Mouse (Mus musculus) hindbrain, postnatal 0 days (tissue): ENCODE results near the gene Gm48551. TPM values are rescaled to one million over a fixed set of nuclear protein-coding genes. Genes with fewer than 3 reads are reported as not detected.

ENCODE experiments used
- ATAC-seq: fragments of 200-750 bp; cut with Nextera tagmentation; 2 replicates; pipeline ENCODE4 v1.8.0; 2017; ENCODE audit warnings: mild to moderate bottlenecking, moderate TSS enrichment, moderate library complexity
- DNase-seq: peaks from one replicate; pipeline ENCODE4 v3.0.0-alpha.2; 2015; ENCODE audit warnings: low spot score
- H3K27ac ChIP-seq: fragments of 300-500 bp; sonication (generic); 2 replicates; pipeline ENCODE4 v1.5.1; 2014; ENCODE audit warnings: mild to moderate bottlenecking
- H3K27me3 ChIP-seq: fragments of 300-500 bp; sonication (generic); 2 replicates; pipeline ENCODE4 v1.6.1; 2014; ENCODE audit warnings: low read length, mixed read lengths; ENCODE audit not compliant: insufficient read depth
- H3K36me3 ChIP-seq: fragments of 300-500 bp; sonication (generic); 2 replicates; pipeline ENCODE4 v1.6.1; 2014; ENCODE audit warnings: low read length, mixed read lengths; ENCODE audit not compliant: insufficient read depth
- H3K4me1 ChIP-seq: fragments of 300-500 bp; sonication (generic); 2 replicates; pipeline ENCODE4 v1.6.1; 2014; ENCODE audit warnings: antibody characterized with exemption, low read length, mixed read lengths; ENCODE audit not compliant: insufficient read depth
- H3K4me2 ChIP-seq: fragments of 300-500 bp; sonication (generic); 2 replicates; pipeline ENCODE4 v1.6.1; 2014; ENCODE audit warnings: low read depth, mild to moderate bottlenecking, low read length, moderate library complexity, mixed read lengths
- H3K4me3 ChIP-seq: fragments of 300-500 bp; sonication (generic); 2 replicates; pipeline ENCODE4 v1.5.1; 2014; ENCODE audit warnings: low read length
- H3K9ac ChIP-seq: fragments of 300-500 bp; sonication (generic); replicated peaks from 2 replicates; pipeline ENCODE4 v1.6.1; 2014; ENCODE audit warnings: mild to moderate bottlenecking, low read length, moderate library complexity, mixed read lengths
- H3K9me3 ChIP-seq: fragments of 300-500 bp; sonication (generic); 2 replicates; pipeline ENCODE4 v1.6.1; 2016; ENCODE audit warnings: low read length, mixed read lengths
- CTCF ChIP-seq: IDR thresholded peaks from 2 replicates; pipeline ENCODE4 v1.5.1; 2016; ENCODE audit warnings: antibody characterized with exemption, control low read depth, low read depth
- WGBS: fragments of 180-500 bp; shearing (Covaris S2); extraction: QIAGEN DNeasy Blood & Tissue Kit; methylation state at CpG from one replicate; pipeline ENCODE4 v1.1.7; 2014; 5-methylcytosine and 5-hydroxymethylcytosine counted together
- polyA plus RNA-seq: library from polyadenylated mRNA; unstranded; fragments of >200 nt; fragmentation: Nextera tagmentation; extraction: Ambion mirVana; gene quantifications from 2 replicates; pipeline ENCODE4 v1.2.1, GENCODE M21; 2015
- total RNA-seq: library from RNA; depleted of rRNA; stranded (reverse); fragments of >200 nt; gene quantifications from 2 replicates; pipeline ENCODE4 v1.2.3, GENCODE M21; 2014

Gm48551 gene
- total and polyA plus RNA-seq, 2 experiments from 2014 or later: 3.3 to 5.3 TPM

- Histone ChIP-seq H3K4me2 (peak within 1 kb of the TSS; percentile 60), H3K4me3 (peak within 1 kb of the TSS; percentile 35), H3K27ac (no peak within 1 kb of the TSS), H3K4me1 (no peaks in the 10 kb centered on the region), H3K27me3 (peaks cover 28% of the 10 kb centered on the region; the same call in 1 of the 2 replicates), H3K9me3 (no peaks in the 10 kb centered on the region), H3K36me3 (no peaks in the 10 kb centered on the region), H3K9ac (peak within 1 kb of the TSS; percentile 47; the same call in 1 of the 2 replicates)
- TF ChIP-seq CTCF: no peak
- no peak for DNase-seq
- 7% methylated on average over 49 of the region's 67 CpGs for WGBS
- no peak for ATAC-seq
Observed at GRCm38 (mm10) chr10:81342686-81343505, 41.4 kb upstream of the Gm48551 start, which contains the start of gene Gipc3. Gene Gipc3 (minus strand): TSS chr10:81343266.

GRCm38 (mm10) chr10:81344421-81345161 lies 39.7 kb upstream of the Gm48551 start:
- H3K4me1 ChIP-seq: peaks cover 5% of the 10 kb centered on the region
- 49% methylated on average over 8 of the region's 8 CpGs for WGBS
- no peaks in the 10 kb centered on the region for H3K36me3 ChIP-seq
- H3K9me3 ChIP-seq: no peaks in the 10 kb centered on the region
- DNase-seq (no peak), ATAC-seq (no peak)
- peak; percentile 54 for TF ChIP-seq CTCF
- H3K27ac ChIP-seq: no peak overlapping the region
- peaks cover 31% of the 10 kb centered on the region; the same call in 1 of the 2 replicates for H3K27me3 ChIP-seq
- no peak overlapping the region for H3K4me2 ChIP-seq
- H3K9ac ChIP-seq: no peak overlapping the region
- H3K4me3 ChIP-seq: no peak overlapping the region

GRCm38 (mm10) chr10:81345162-81345534 lies 39.1 kb upstream of the Gm48551 start:
- no peaks in the 10 kb centered on the region for H3K36me3 ChIP-seq
- no peak overlapping the region for H3K9ac ChIP-seq
- 86% methylated on average over 4 of the region's 4 CpGs for WGBS
- no peaks in the 10 kb centered on the region for H3K9me3 ChIP-seq
- H3K27me3 ChIP-seq: peaks cover 31% of the 10 kb centered on the region; the same call in 1 of the 2 replicates
- no peak for ATAC-seq
- H3K4me3 ChIP-seq: no peak overlapping the region
- no peak overlapping the region for H3K4me2 ChIP-seq
- no peak overlapping the region for H3K27ac ChIP-seq
- no peak for DNase-seq
- no peak for TF ChIP-seq CTCF
- H3K4me1 ChIP-seq: peaks cover 9% of the 10 kb centered on the region

- Histone ChIP-seq H3K9me3 (no peaks in the 10 kb centered on the region), H3K4me2 (peak overlapping the region; percentile 50), H3K36me3 (no peaks in the 10 kb centered on the region), H3K4me1 (peaks cover 9% of the 10 kb centered on the region), H3K27ac (peak overlapping the region; percentile 20; the same call in 1 of the 2 replicates), H3K27me3 (peaks cover 31% of the 10 kb centered on the region; the same call in 1 of the 2 replicates), H3K4me3 (peak overlapping the region; percentile 32), H3K9ac (peak overlapping the region; percentile 13; the same call in 1 of the 2 replicates)
- TF ChIP-seq CTCF: peak; percentile 65
- 12% methylated on average over 54 of the region's 55 CpGs for WGBS
- DNase-seq: peak; percentile 84
- peak; percentile 21; the same call in 1 of the 2 replicates for ATAC-seq
Observed at GRCm38 (mm10) chr10:81346453-81347067, 37.7 kb upstream of the Gm48551 start.

- H3K27me3 ChIP-seq: peaks cover 13% of the 10 kb centered on the region; the same call in 1 of the 2 replicates
- H3K36me3 ChIP-seq: no peaks in the 10 kb centered on the region
- peak overlapping the region; percentile 87 for H3K4me2 ChIP-seq
- DNase-seq (no peak), ATAC-seq (no peak)
- no peak overlapping the region for H3K27ac ChIP-seq
- H3K9ac ChIP-seq: no peak overlapping the region
- TF ChIP-seq CTCF: no peak
- no peaks in the 10 kb centered on the region for H3K9me3 ChIP-seq
- peaks cover 9% of the 10 kb centered on the region for H3K4me1 ChIP-seq
- WGBS: 3% methylated on average over 12 of the region's 12 CpGs
- no peak overlapping the region for H3K4me3 ChIP-seq
Observed at GRCm38 (mm10) chr10:81349146-81349545, 35.1 kb upstream of the Gm48551 start.

GRCm38 (mm10) chr10:81349961-81350350 lies 34.3 kb upstream of the Gm48551 start:
- peak; percentile 6; the same call in 1 of the 2 replicates for ATAC-seq
- peaks cover 9% of the 10 kb centered on the region for H3K4me1 ChIP-seq
- 0% methylated on average over 25 of the region's 29 CpGs for WGBS
- DNase-seq: no peak
- peak overlapping the region; percentile 56 for H3K9ac ChIP-seq
- H3K4me3 ChIP-seq: peak overlapping the region; percentile 58
- H3K9me3 ChIP-seq: no peaks in the 10 kb centered on the region
- H3K27ac ChIP-seq: no peak overlapping the region; the same call in 1 of the 2 replicates
- H3K36me3 ChIP-seq: no peaks in the 10 kb centered on the region
- H3K27me3 ChIP-seq: 0 out of 2 replicates have a peak, but pooled peaks cover 9% of the 10 kb centered on the region
- peak overlapping the region; percentile 87 for H3K4me2 ChIP-seq
- TF ChIP-seq CTCF: no peak
